Mouse (Mus musculus) ES-Bruce4 (cell line): ENCODE results near the gene Slit3.

Experiments
- CTCF ChIP-seq: IDR thresholded peaks from one replicate; pipeline ENCODE4 v1.8.1; 2011; ENCODE audit warnings: low read depth, low read length
- POLR2A ChIP-seq: IDR thresholded peaks from one replicate; pipeline ENCODE4 v1.8.1; 2011; ENCODE audit warnings: low read length; ENCODE audit not compliant: insufficient read depth

DNA sequence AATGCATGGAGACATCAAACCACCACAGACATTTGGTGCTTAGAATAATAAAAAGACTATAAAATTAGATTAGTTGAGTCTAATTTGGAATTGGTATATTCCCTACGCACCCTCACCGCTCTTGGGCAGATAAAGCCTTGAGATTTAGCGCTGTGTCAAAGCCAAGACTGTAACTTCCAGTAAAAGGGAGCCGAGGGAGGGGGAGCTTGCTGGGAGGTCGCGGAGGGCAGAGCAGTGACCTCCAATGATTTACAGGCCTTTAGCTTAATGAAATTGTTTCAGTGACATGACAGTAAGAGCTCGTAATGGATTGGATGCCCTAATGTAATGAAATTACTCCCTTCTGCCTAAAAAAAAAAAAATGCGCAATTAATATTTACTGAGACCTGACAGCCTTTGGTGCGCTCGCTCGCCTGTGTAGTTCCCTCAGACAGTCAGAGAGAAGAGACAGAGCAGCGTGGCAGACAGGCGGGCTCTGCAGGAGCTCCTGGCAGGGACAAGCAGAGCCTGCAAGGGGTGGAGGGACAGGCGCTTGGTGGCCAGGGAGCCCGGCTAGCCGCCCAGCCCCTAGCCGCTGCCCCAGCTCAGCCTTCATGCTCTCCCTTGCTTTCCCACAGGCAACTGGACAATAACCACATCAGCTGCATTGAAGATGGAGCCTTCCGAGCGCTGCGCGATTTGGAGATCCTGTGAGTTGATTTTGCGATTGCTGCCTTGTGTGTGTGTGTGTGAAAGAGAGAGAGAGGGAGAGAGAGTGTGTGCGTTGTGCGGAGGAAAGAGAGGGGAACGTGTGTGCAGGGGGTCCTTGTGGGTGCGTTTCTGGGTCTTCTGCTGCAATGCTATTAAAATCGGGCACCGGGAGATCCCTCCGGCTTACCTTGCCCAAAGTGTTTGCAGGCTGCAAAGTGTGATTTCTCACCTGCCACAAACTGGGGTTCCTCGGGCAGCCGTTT is 423.4 kb downstream of the Slit3 start:
- TF ChIP-seq POLR2A: no peak
- TF ChIP-seq CTCF: no peak
